Mouse (Mus musculus) inflammation-experienced regulatory T-cells, adult 16 weeks (primary cell): ENCODE measurements around the gene Ankrd34b. TPM values are rescaled to one million over a fixed set of nuclear protein-coding genes. Genes with fewer than 3 reads are reported as not detected.

Experiments used
- polyA plus RNA-seq: library from polyadenylated mRNA; unstranded; fragments of 100-300 nt; shearing (Covaris generic); gene quantifications from one replicate; pipeline ENCODE4 v1.2.1, GENCODE M21; 2017

Ankrd34b gene
- polyA plus RNA-seq: 0.09 TPM

GRCm38 (mm10) chr13:92425758-92426264, at the start of gene Ankrd34b:
TSS of gene Ankrd34b (plus strand) at chr13:92425896.

GRCm38 (mm10) chr13:92483852-92484463, 58.3 kb downstream of the Ankrd34b start, which contains the start of gene Fam151b:
TSS of gene Fam151b (minus strand) at chr13:92484015.

Other genes starting within 250 kb of the Ankrd34b start
- gene Gm20379, start 119.9 kb upstream of the Ankrd34b start, polyA plus RNA-seq: 1.8 TPM
- gene Dhfr, start 71.2 kb upstream of the Ankrd34b start, polyA plus RNA-seq: 3.2 TPM
- 44.0 TPM for gene Msh3, start 70.9 kb upstream of the Ankrd34b start, polyA plus RNA-seq
- 6.6 TPM for gene Fam151b, start 58.1 kb downstream of the Ankrd34b start, polyA plus RNA-seq
- 17.4 TPM for gene Zfyve16, start 105.0 kb downstream of the Ankrd34b start, polyA plus RNA-seq
- gene Spz1, start 150.3 kb downstream of the Ankrd34b start, polyA plus RNA-seq: not detected
- gene Serinc5, start 185.2 kb downstream of the Ankrd34b start, polyA plus RNA-seq: 33.8 TPM